Mouse (Mus musculus): ENCODE measurements around the gene Atg7.

- TF ChIP-seq CTCF (IDR thresholded peaks at IDR 0.05; ENCODE audit: extremely low read depth, insufficient read length, insufficient replicate concordance, low read depth, low read length) (no peak), POLR2A (IDR thresholded peaks at IDR 0.05; ENCODE audit: low read depth, low read length) (no peak)
Observed at GRCm38 (mm10) chr6:114835752-114836151, 192.9 kb downstream of the Atg7 start.

Data from small intestine, adult 2 months (tissue).